Mouse (Mus musculus): ENCODE results near the gene Sh3pxd2a. TPM values are rescaled to one million over a fixed set of nuclear protein-coding genes. Genes with fewer than 3 reads are reported as not detected.

Sh3pxd2a gene
- total RNA-seq, 2 experiments from 2014 or later: 35.5 to 36.6 TPM

GRCm38 (mm10) chr19:47356188-47356857 lies 107.9 kb downstream of the Sh3pxd2a start:
- intact Hi-C loops (cut with DNase I): loop anchor here (1.0 to 10.0 kb wide), 2 partner anchors 108 to 438 kb away; partner anchors contain the start of gene Sh3pxd2a
- peak; percentile 65 to 77 for DNase-seq

- intact Hi-C loops (cut with DNase I): loop anchor here (10.0 kb wide), 1 partner anchor 440 kb away; no protein-coding TSS in a partner anchor
- DNase-seq: no peak
These were observed 109.7 kb downstream of the Sh3pxd2a start for GRCm38 (mm10) chr19:47354456-47354855.

DNA sequence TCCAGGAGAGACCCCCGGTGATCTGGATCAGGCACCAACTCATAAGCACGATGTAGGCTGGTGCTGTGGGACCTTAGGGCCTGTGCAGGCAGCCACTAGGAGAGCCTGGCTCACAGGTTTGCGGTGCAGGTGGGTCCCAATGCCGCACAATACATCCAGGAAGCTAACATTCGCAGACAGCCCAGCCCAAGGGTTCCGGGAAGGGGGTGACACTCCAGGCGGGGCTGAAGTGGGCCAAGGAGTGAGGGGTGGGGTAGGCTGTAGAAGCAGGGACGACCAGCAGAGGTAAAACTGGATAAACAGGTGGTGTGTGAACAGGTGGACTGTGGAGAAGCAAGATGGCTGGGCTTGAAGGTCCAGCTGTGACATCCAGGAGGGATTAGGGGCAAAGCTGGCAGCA lies 115.2 kb downstream of the Sh3pxd2a start:
- no peak for DNase-seq
- intact Hi-C loops (cut with DNase I): no loop called here

DNA sequence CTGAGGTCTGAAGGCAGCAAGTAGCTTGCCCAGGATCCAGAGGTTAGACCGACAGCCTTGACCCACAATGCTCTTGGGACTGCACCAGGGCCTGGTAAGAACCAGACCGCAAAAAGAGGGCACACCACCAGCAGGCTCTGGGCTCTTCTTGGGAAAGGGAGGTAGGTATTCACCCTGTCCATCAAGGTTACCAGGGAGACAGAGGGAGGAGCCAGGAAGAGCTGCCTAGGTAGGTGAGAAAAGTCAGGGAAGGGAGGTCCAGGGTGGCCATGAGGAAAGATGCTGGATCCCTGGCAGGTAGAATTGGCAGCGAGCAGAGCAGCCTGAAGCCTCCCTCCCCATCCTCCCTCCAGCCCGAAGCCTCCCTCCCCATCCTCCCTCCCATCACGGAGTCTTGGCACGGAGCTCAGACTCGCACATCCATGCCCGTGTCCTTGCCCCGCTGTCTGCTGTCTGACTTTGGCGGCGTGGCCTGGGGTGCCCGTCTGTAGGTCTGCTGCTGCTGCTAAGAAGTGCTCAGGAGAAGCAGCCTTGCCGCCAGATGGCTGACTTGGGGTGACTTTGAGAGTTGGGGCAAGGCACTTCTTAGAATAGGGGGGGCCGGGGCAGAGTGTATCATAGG lies 115.7 kb downstream of the Sh3pxd2a start:
- DNase-seq: no peak
- intact Hi-C loops (cut with DNase I): no loop called here

- no peak for DNase-seq
- intact Hi-C loops (cut with DNase I): no loop called here
These were observed 117.1 kb downstream of the Sh3pxd2a start for GRCm38 (mm10) chr19:47347021-47347643.

- DNase-seq: no peak
- intact Hi-C loops (cut with DNase I): no loop called here
These were observed 117.6 kb downstream of the Sh3pxd2a start for GRCm38 (mm10) chr19:47346606-47347005.

DNA sequence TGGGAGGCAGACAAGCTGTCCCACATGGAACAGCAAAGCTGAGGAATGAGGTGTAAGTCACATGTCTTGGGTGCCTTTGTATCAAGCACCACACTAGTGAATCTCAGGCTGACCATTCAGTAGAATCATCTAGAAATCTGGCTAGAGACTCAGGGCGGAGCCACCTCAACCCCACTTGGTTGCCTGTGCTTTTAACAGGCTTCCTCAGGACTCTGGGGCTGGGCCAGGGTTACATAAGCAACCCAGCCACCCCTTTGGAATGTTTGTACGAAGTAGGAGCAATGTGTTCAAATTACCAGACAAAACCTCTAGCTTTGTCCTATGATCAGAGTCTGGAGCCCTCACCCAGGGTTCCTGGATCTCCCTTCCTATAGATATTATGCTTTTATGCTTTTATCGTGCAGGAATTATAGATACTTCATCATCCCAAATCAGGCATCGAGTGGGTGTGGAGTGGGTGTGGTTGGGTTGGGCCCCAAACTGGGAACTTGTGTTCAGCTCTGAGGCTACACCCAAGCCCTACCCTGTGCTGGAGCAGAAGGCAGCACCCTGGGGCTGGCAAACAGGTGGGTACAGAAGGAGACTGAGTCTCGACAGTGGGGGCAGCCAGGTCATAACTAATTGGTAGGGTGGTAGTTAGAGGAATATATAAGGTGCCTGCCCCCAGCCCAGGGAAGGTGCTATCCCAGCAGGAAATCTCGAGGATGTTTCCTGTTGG lies 118.2 kb downstream of the Sh3pxd2a start:
- DNase-seq: peak in 1 of 2 experiments; percentile 40
- intact Hi-C loops (cut with DNase I): no loop called here

- intact Hi-C loops (cut with DNase I): no loop called here
- no peak for DNase-seq
These were observed 120.8 kb downstream of the Sh3pxd2a start for GRCm38 (mm10) chr19:47343422-47343821.

GRCm38 (mm10) chr19:47339165-47339564 lies 125.0 kb downstream of the Sh3pxd2a start:
- intact Hi-C loops (cut with DNase I): loop anchor here (2.0 to 5.0 kb wide), 2 partner anchors 62 to 162 kb away; partner anchors contain the start of gene Neurl1a
- peak; percentile 79 to 82 for DNase-seq

- no peak for DNase-seq
- intact Hi-C loops (cut with DNase I): loop anchor here (1.0 to 5.0 kb wide), 3 partner anchors 62 to 161 kb away; partner anchors contain the start of gene Neurl1a
These were observed 125.6 kb downstream of the Sh3pxd2a start for GRCm38 (mm10) chr19:47338396-47339164.

DNA sequence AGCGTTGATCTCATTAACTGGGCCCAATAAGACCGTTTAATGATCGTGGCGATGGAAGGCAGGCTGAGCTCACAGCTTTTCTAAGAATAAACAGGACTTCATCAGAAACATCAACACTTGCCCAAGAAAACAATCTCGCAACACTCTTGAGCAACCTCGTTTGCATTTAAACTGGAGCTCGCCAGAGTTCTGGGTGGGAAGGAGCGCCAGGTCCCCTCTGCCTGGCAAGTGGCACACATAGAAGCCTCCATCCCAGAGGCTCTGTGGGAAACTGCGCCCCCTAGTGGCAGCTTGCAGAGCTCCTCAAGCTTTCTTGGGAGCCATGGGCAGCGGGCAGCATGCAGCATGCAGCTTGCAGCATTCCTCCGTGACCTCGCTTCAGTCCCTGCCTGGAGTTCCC lies 126.5 kb downstream of the Sh3pxd2a start:
- intact Hi-C loops (cut with DNase I): loop anchor here (1.0 to 5.0 kb wide), 3 partner anchors 61 to 160 kb away; partner anchors contain the start of gene Neurl1a
- peak; percentile 88 to 89 for DNase-seq

- intact Hi-C loops (cut with DNase I): loop anchor here (5.0 kb wide), 1 partner anchor 160 kb away; the partner anchor contains the start of gene Neurl1a
- no peak for DNase-seq
These were observed 127.0 kb downstream of the Sh3pxd2a start for GRCm38 (mm10) chr19:47337191-47337590.

DNA sequence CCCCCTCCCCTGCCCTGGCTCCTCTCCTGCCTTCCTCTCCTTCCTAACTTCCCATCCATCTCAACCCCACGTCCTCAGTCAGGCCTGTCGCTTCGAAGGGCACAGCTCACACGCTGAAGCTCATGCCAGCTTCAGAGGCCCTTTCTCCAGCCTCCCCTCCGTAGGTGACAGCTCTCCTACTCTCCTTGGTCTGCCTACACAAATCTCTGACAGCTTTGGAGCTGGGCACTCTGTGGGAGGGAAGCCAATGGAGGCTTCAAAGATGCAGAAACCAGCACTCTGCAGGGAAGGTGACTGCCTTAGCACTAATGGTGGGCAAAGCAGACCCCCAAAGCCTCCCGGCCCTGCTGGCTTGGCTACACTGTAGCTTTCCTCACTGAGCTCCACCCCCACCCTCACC lies 128.9 kb downstream of the Sh3pxd2a start:
- no peak for DNase-seq
- intact Hi-C loops (cut with DNase I): loop anchor here (5.0 kb wide), 1 partner anchor 158 kb away; the partner anchor contains the start of gene Neurl1a

GRCm38 (mm10) chr19:47334713-47335112 lies 129.5 kb downstream of the Sh3pxd2a start:
- DNase-seq: no peak

DNA sequence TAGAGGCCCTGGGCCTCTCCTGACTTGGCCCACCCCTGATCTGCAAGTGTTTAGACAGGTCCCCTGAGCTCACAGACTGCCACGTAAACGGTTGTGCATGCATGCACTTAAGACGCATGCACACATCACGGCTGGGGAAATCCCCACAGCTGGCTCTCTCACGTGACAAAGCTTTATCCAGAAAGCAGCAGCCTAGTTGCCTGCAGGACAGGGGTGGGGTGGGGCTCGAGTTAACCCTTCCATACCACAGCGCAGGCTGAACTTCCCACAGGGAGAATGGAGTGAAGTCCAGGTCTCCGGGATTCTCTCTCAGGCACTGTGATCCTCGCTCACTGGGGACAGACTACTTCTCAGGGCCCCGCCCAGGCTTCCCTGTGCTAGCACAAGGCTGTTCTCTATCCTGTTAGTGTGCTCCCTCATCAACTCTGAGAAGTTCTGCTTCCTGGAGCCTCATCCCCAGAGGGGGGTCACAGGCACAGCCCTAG lies 133.4 kb downstream of the Sh3pxd2a start:
- DNase-seq: peak; percentile 35 to 51
- intact Hi-C loops (cut with DNase I): no loop called here

More at GRCm38 (mm10) chr19:47334713-47335112, 129.5 kb downstream of the Sh3pxd2a start:
- intact Hi-C loops (cut with DNase I): loop anchor here (5.0 kb wide), 1 partner anchor 157 kb away; the partner anchor contains the start of gene Neurl1a

GRCm38 (mm10) chr19:47329102-47329501 lies 135.1 kb downstream of the Sh3pxd2a start:
- intact Hi-C loops (cut with DNase I): no loop called here
- DNase-seq: no peak

GRCm38 (mm10) chr19:47327896-47328882 lies 136.0 kb downstream of the Sh3pxd2a start:
- no peak for DNase-seq
- intact Hi-C loops (cut with DNase I): no loop called here

GRCm38 (mm10) chr19:47325881-47326280 lies 138.3 kb downstream of the Sh3pxd2a start:
- intact Hi-C loops (cut with DNase I): no loop called here
- no peak for DNase-seq
